Mouse (Mus musculus): ENCODE data around the gene Tram2. TPM values are rescaled to one million over a fixed set of nuclear protein-coding genes. Genes with fewer than 3 reads are reported as not detected.
A peak's percentile ranks its signal among the peaks of the same experiment; 100 is the strongest.

The Tram2 gene
- total and polyA plus RNA-seq, 3 experiments, result 4.6 to 6.0 (median 5.6) TPM

DNA sequence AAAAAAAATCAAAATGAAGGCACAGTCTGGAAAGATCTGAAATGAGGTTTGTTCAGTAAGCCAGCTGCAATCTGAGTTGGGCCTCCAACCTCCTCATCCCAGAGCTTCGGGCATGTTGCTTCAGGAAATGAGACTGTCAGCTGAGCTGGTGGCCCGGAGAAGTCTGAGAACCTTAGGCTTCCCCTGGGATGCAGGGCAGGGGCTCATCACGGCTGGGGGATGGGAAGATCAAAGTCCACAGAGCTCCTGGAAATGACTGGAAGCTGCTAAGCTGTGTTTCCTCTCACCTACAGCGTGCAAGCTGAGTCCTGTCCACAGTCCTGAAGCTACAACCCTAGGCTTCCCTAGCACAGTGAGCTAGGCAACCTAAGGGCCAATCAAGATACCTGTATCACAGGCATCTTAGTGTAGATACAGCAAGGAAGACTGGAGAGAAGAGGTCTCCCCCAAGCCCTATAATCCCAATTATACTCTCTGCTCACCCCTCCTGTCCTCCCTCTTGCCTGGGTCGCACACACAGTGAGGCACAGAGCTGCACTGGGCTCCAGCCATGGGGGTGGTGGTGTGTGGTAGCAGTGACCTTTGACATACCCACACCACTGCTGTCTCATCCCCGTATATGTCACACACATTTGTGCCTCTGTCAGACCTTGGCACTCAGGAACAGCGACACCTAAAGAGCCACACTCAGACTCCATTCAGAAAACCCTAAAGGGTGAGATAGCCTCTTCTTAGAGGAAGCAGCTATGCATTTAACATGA lies 70.9 kb downstream of the Tram2 start:
- Histone ChIP-seq H3K9ac (ENCODE audit: low read depth, low read length) (no peak overlapping the region), H3K27me3 (ENCODE audit: control insufficient read depth, insufficient read depth, low read length) (no peaks in the 10 kb centered on the region), H3K27ac (peak overlapping the region; percentile 54), H3K79me2 (replicated peaks; ENCODE audit: control insufficient read depth, insufficient read depth, low read length) (no peaks in the 10 kb centered on the region), H3K36me3 (ENCODE audit: control insufficient read depth, insufficient read depth, low read length) (no peaks in the 10 kb centered on the region), H3K4me1 (ENCODE audit: control insufficient read depth, insufficient read depth, low read length) (peaks cover 7% of the 10 kb centered on the region), H3K4me3 (no peak overlapping the region)
- TF ChIP-seq CTCF (IDR thresholded peaks at IDR 0.05) (no peak), POLR2A (IDR thresholded peaks at IDR 0.05; ENCODE audit: insufficient read depth, low read depth, low read length) (no peak), EP300 (IDR thresholded peaks at IDR 0.05; ENCODE audit: insufficient read depth, low read depth, low read length) (no peak)
- intact Hi-C loops (cut with DNase I), result no loop called here
- 53% methylated on average over 7 of the region's 7 CpGs for WGBS
- peak in 1 of 2 experiments; percentile 17 for DNase-seq

DNA sequence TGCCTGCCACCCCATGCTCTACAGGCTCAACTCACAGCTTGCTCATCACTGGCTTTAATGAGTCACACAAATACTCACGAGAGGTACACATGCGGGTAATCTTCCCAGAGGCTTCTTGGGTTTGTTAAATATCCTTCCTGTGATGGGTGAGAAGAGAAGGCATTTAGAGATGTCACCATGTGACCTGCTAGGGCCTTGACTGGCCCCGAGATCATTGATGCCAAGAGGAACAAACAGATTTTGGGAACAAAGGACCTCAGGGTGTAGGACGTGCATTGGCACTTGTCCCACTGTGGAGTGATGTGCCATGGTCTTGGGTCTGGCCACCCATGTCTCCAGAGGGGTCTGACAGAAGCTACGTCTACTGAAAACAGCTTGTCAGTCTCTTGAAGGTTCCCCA lies 72.3 kb downstream of the Tram2 start:
- H3K27ac ChIP-seq, result no peak overlapping the region
- H3K9ac ChIP-seq (ENCODE audit: low read depth, low read length), result no peak overlapping the region
- H3K36me3 ChIP-seq (ENCODE audit: control insufficient read depth, insufficient read depth, low read length), result no peaks in the 10 kb centered on the region
- intact Hi-C loops (cut with DNase I), result no loop called here
- WGBS, result 88% methylated on average over 5 of the region's 5 CpGs
- H3K4me3 ChIP-seq, result no peak overlapping the region
- DNase-seq, result peak in 1 of 2 experiments; percentile 12
- H3K27me3 ChIP-seq (ENCODE audit: control insufficient read depth, insufficient read depth, low read length), result no peaks in the 10 kb centered on the region
- peaks cover 7% of the 10 kb centered on the region for H3K4me1 ChIP-seq (ENCODE audit: control insufficient read depth, insufficient read depth, low read length)
- TF ChIP-seq CTCF (IDR thresholded peaks at IDR 0.05) (no peak), POLR2A (IDR thresholded peaks at IDR 0.05; ENCODE audit: insufficient read depth, low read depth, low read length) (no peak), EP300 (IDR thresholded peaks at IDR 0.05; ENCODE audit: insufficient read depth, low read depth, low read length) (no peak)
- H3K79me2 ChIP-seq (replicated peaks; ENCODE audit: control insufficient read depth, insufficient read depth, low read length), result no peaks in the 10 kb centered on the region

DNA sequence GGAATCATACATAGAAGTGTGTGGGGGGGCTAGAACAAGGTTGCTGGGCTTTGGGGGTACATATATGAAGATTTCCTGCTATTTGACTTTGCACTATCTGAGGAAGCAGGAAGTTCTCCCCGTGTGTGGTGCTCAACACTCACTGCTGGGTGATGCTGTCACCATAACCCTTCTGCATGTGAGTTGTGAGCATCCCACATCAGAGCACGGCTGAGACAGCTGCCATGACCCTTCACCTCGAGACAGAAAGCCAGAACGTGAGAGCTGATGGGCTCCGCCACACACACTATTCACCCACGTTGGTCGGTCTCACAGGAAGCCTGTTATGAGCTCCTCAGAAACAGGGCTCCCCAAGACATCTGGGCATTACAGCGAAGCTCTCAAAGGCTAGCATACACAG lies 74.4 kb downstream of the Tram2 start:
- H3K36me3 ChIP-seq (ENCODE audit: control insufficient read depth, insufficient read depth, low read length), result no peaks in the 10 kb centered on the region
- no peaks in the 10 kb centered on the region for H3K27me3 ChIP-seq (ENCODE audit: control insufficient read depth, insufficient read depth, low read length)
- WGBS, result 76% methylated on average over 8 of the region's 8 CpGs
- H3K79me2 ChIP-seq (replicated peaks; ENCODE audit: control insufficient read depth, insufficient read depth, low read length), result no peaks in the 10 kb centered on the region
- H3K4me3 ChIP-seq, result no peak overlapping the region
- no peak overlapping the region for H3K9ac ChIP-seq (ENCODE audit: low read depth, low read length)
- no peak overlapping the region for H3K27ac ChIP-seq
- TF ChIP-seq POLR2A (IDR thresholded peaks at IDR 0.05; ENCODE audit: insufficient read depth, low read depth, low read length), result no peak
- TF ChIP-seq EP300 (IDR thresholded peaks at IDR 0.05; ENCODE audit: insufficient read depth, low read depth, low read length), result no peak
- TF ChIP-seq CTCF (IDR thresholded peaks at IDR 0.05), result no peak
- intact Hi-C loops (cut with DNase I), result no loop called here
- DNase-seq, result no peak
- H3K4me1 ChIP-seq (ENCODE audit: control insufficient read depth, insufficient read depth, low read length), result peaks cover 7% of the 10 kb centered on the region

DNA sequence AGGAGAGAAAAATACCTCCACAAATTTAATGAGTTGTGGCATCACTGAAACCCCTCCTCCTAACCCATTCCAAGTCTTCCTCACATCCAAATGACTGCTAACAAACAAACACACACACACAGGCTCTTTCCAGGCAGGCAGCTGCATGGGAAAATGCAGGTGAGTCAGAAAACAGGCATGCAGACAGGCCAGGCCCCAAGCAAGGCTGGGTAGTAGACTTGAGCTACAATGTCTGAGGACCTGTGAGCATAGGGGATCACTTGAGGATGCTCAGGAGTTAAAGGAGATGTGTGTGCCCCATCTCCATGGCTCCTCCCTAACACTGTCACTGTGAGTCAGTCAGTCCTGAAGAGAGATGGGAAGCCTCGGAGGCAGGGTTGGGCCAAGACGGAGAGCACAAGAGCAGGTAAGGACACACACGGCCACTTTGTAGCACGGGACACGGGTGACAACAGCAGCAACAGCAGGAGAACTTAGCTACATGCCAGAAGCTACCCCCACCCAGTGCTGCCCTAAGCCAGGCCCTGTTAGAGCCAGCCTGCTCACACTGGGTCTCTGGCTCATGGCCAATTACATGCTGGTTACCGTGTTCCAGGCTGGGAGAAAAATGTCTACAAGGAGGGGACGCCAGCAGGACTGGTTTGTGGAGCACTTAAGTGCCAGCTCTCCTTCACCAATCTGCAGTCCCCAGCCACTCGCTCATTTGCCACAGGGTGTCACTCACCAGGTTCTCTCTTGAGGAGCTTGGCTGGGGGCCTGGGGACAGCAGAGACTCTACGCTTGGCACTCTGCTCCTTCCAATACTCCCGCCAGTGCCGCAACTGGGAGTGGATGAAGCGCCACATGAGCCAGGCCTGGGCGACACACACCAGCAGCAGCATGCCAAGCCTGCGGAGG lies 76.5 kb downstream of the Tram2 start:
- no peaks in the 10 kb centered on the region for H3K27me3 ChIP-seq (ENCODE audit: control insufficient read depth, insufficient read depth, low read length)
- intact Hi-C loops (cut with DNase I), result no loop called here
- H3K79me2 ChIP-seq (replicated peaks; ENCODE audit: control insufficient read depth, insufficient read depth, low read length), result no peaks in the 10 kb centered on the region
- no peak overlapping the region for H3K9ac ChIP-seq (ENCODE audit: low read depth, low read length)
- peaks cover 5% of the 10 kb centered on the region; the same call in 1 of the 2 replicates for H3K4me1 ChIP-seq (ENCODE audit: control insufficient read depth, insufficient read depth, low read length)
- no peak overlapping the region for H3K4me3 ChIP-seq
- no peaks in the 10 kb centered on the region for H3K36me3 ChIP-seq (ENCODE audit: control insufficient read depth, insufficient read depth, low read length)
- DNase-seq, result peak; percentile 58 to 77
- H3K27ac ChIP-seq, result no peak overlapping the region
- TF ChIP-seq CTCF (IDR thresholded peaks at IDR 0.05), result peak; percentile 52
- no peak for TF ChIP-seq POLR2A (IDR thresholded peaks at IDR 0.05; ENCODE audit: insufficient read depth, low read depth, low read length)
- no peak for TF ChIP-seq EP300 (IDR thresholded peaks at IDR 0.05; ENCODE audit: insufficient read depth, low read depth, low read length)
- 60% methylated on average over 14 of the region's 14 CpGs for WGBS

DNA sequence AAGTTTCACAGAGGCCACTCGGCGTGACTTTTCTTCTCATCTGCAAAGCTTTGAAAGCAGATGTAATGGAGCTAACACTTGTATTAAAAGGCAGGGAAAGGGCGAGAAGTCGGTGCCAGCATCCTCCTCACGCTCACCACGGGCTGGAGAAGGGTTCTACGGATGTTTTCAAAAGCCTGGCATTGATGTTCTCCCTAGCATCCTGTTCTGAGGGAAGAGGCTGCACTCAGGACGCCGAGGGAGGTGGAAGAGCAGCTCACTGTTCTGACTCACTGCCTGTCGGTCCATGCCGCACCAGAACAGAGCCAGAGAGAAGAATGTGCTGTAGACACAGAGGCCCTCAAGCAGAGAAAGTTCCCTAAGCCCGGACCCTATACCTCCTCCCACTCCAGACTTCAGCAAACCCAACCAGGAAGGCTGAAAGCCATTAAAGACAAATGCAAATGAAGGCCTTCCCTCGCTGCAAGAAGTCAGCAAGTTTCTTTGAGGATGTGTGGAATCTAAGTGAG lies 81.1 kb downstream of the Tram2 start:
- H3K4me1 ChIP-seq (ENCODE audit: control insufficient read depth, insufficient read depth, low read length), result peaks cover 24% of the 10 kb centered on the region
- no peak overlapping the region for H3K9ac ChIP-seq (ENCODE audit: low read depth, low read length)
- intact Hi-C loops (cut with DNase I), result loop anchor here (5.0 kb wide), 2 partner anchors 79 to 164 kb away; partner anchors contain the start of gene Tram2
- no peaks in the 10 kb centered on the region for H3K27me3 ChIP-seq (ENCODE audit: control insufficient read depth, insufficient read depth, low read length)
- TF ChIP-seq CTCF (IDR thresholded peaks at IDR 0.05), result no peak
- no peak for TF ChIP-seq EP300 (IDR thresholded peaks at IDR 0.05; ENCODE audit: insufficient read depth, low read depth, low read length)
- TF ChIP-seq POLR2A (IDR thresholded peaks at IDR 0.05; ENCODE audit: insufficient read depth, low read depth, low read length), result no peak
- H3K36me3 ChIP-seq (ENCODE audit: control insufficient read depth, insufficient read depth, low read length), result no peaks in the 10 kb centered on the region
- no peaks in the 10 kb centered on the region for H3K79me2 ChIP-seq (replicated peaks; ENCODE audit: control insufficient read depth, insufficient read depth, low read length)
- peak overlapping the region; percentile 26; the same call in 1 of the 2 replicates for H3K27ac ChIP-seq
- peak in 1 of 2 experiments; percentile 24 for DNase-seq
- H3K4me3 ChIP-seq, result no peak overlapping the region
- 48% methylated on average over 13 of the region's 13 CpGs for WGBS
